Mouse (Mus musculus) G1E (cell line): ENCODE results near the gene Galr3.

ENCODE experiments used
- CTCF ChIP-seq: IDR thresholded peaks from 2 replicates; pipeline ENCODE4 v1.5.1; 2012; ENCODE audit warnings: low read depth, low read length, inconsistent platforms, mixed read lengths
- GATA1 ChIP-seq: IDR thresholded peaks from 2 replicates; pipeline ENCODE4 v1.6.1; 2012; ENCODE audit warnings: borderline replicate concordance, low read length, inconsistent platforms, mixed read lengths

GRCm38 (mm10) chr15:79065086-79065770, 23.5 kb downstream of the Galr3 start:
- TF ChIP-seq CTCF: no peak
- TF ChIP-seq GATA1: no peak
